Mouse (Mus musculus): Measurements from ENCODE around the gene Mapk6.
"Not testable (repeated sequence)": the region's sequence is repeated elsewhere in the genome, so short reads cannot be mapped to it uniquely, and the experiment has no call there.

The Mapk6 gene

GRCm38 (mm10) chr9:75409852-75410378, at the start of gene Mapk6:
Gene Mapk6 (minus strand): TSS chr9:75410005.
- DNase-seq = peak; percentile 99

GRCm38 (mm10) chr9:75455684-75456083, 45.9 kb upstream of the Mapk6 start:
- no peak for DNase-seq

- DNase-seq = no peak
Observed at GRCm38 (mm10) chr9:75453994-75454393, 44.2 kb upstream of the Mapk6 start.

GRCm38 (mm10) chr9:75448021-75448420, 38.2 kb upstream of the Mapk6 start:
- DNase-seq = no peak

GRCm38 (mm10) chr9:75446574-75446973, 36.8 kb upstream of the Mapk6 start:
- not testable (repeated sequence) for DNase-seq

GRCm38 (mm10) chr9:75444981-75445380, 35.2 kb upstream of the Mapk6 start:
- no peak for DNase-seq

- no peak for DNase-seq
Observed at GRCm38 (mm10) chr9:75441691-75442131, 31.9 kb upstream of the Mapk6 start.

GRCm38 (mm10) chr9:75440796-75441666, 31.2 kb upstream of the Mapk6 start, which contains the start of gene Leo1:
Gene Leo1 (plus strand): TSS chr9:75441524.
- DNase-seq = peak; percentile 86

- peak; percentile 30 for DNase-seq
Observed at GRCm38 (mm10) chr9:75437653-75438385, 28.0 kb upstream of the Mapk6 start.

- DNase-seq = peak; percentile 43
Observed at GRCm38 (mm10) chr9:75435918-75436317, 26.1 kb upstream of the Mapk6 start.

GRCm38 (mm10) chr9:75435291-75435690, 25.5 kb upstream of the Mapk6 start:
- DNase-seq = no peak

GRCm38 (mm10) chr9:75434872-75435271, 25.1 kb upstream of the Mapk6 start:
- no peak for DNase-seq

GRCm38 (mm10) chr9:75434172-75434793, 24.5 kb upstream of the Mapk6 start:
- DNase-seq = peak; percentile 50

GRCm38 (mm10) chr9:75432694-75433093, 22.9 kb upstream of the Mapk6 start:
- DNase-seq = no peak

GRCm38 (mm10) chr9:75430822-75431621, 21.2 kb upstream of the Mapk6 start:
- DNase-seq = peak; percentile 70

- DNase-seq = no peak
Observed at GRCm38 (mm10) chr9:75429657-75430056, 19.9 kb upstream of the Mapk6 start.

GRCm38 (mm10) chr9:75429040-75429439, 19.2 kb upstream of the Mapk6 start:
- DNase-seq = no peak

- no peak for DNase-seq
Observed at GRCm38 (mm10) chr9:75428274-75428600, 18.4 kb upstream of the Mapk6 start.

- DNase-seq = peak; percentile 83
Observed at GRCm38 (mm10) chr9:75427366-75428273, 17.8 kb upstream of the Mapk6 start.

- no peak for DNase-seq
Observed at GRCm38 (mm10) chr9:75425796-75426391, 16.1 kb upstream of the Mapk6 start.
